Mouse (Mus musculus): ENCODE measurements around the gene Fam207a. TPM values are rescaled to one million over a fixed set of nuclear protein-coding genes. Genes with fewer than 3 reads are reported as not detected.

The Fam207a gene
- polyA plus RNA-seq, 1 experiment from 2014 or later = 43.8 TPM

DNA sequence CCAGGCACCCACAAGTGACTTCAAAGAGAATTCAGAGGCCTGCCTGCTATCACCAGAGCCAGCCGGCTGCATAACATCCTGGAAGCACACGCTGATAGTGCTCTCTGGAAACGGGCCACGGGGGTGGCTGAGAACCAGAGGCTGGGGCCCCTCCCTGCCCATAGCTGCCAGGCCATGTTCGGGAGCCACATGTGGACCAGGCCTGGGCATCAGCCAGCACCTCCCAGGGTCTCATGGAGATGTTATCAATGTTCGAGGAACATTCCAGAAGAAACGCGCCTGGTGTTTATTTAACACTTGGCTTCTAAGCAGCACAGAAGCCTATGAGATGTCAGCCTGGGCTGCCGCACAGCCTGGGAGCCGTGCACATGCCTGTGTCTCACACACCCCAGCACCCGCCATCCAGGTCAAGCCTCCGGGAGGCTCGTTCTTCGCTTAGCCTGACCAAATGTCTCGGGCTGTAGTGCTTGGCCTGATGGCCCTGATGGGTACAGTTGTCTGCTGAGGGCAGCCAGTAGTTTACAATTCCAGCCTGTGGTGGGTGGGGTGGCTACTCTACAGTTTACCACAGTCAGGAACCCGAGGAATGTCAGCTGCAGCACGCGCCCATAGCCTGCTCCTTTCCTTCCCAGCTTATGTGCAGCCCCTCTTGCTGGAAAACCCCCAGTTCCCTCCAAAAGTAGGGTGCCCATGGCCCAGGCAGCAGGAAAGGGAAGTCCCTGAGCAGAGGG, 31.2 kb downstream of the Fam207a start:
- WGBS = 36% methylated on average over 18 of the region's 18 CpGs
- H3K27me3 ChIP-seq (ENCODE audit: control insufficient read depth, insufficient read depth, low read length) = no peaks in the 10 kb centered on the region
- peaks cover 12% of the 10 kb centered on the region; the same call in 1 of the 2 replicates for H3K36me3 ChIP-seq (ENCODE audit: control insufficient read depth, insufficient read depth, low read length)
- H3K4me3 ChIP-seq (ENCODE audit: low read depth, low read length) = no peak overlapping the region
- no peaks in the 10 kb centered on the region for H3K4me1 ChIP-seq (ENCODE audit: control insufficient read depth, insufficient read depth, low read length)
- no peak overlapping the region for H3K4me2 ChIP-seq (ENCODE audit: low read depth, severe bottlenecking)
- H3K27ac ChIP-seq (replicated peaks; ENCODE audit: low read depth, low read length) = no peak overlapping the region
- no peak for DNase-seq (ENCODE audit: low spot score)
- H3K9me3 ChIP-seq (ENCODE audit: control insufficient read depth, low read length) = no peaks in the 10 kb centered on the region
- ATAC-seq (ENCODE audit: insufficient number of reproducible peaks, low FRiP score, low TSS enrichment, low read depth) = peak; percentile 31; the same call in 1 of the 2 replicates
- H3K9ac ChIP-seq (ENCODE audit: low read length) = no peak overlapping the region

DNA sequence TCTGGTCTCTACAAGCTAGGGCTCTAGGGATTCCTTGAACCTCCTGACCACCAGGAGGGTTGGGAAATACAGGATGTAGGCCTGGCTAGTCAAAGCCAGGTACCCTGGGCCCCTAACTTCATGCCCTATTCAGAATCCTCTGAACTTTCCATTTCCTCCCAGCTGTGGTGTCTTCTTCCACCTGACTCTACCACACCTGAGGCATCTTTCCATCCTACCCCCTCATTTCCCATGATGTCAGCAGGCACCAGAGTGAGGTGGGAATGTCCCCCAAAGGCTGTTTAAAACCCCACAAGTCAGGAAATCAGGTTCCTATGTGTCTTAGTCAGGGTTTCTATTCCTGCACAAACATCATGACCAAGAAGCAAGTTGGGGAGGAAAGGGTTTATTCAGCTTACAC, 33.8 kb downstream of the Fam207a start:
- H3K4me2 ChIP-seq (ENCODE audit: low read depth, severe bottlenecking) = no peak overlapping the region
- no peaks in the 10 kb centered on the region for H3K36me3 ChIP-seq (ENCODE audit: control insufficient read depth, insufficient read depth, low read length)
- no peaks in the 10 kb centered on the region for H3K27me3 ChIP-seq (ENCODE audit: control insufficient read depth, insufficient read depth, low read length)
- DNase-seq (ENCODE audit: low spot score) (no peak), ATAC-seq (ENCODE audit: insufficient number of reproducible peaks, low FRiP score, low TSS enrichment, low read depth) (no peak)
- no peak overlapping the region for H3K9ac ChIP-seq (ENCODE audit: low read length)
- no peak overlapping the region for H3K4me3 ChIP-seq (ENCODE audit: low read depth, low read length)
- H3K4me1 ChIP-seq (ENCODE audit: control insufficient read depth, insufficient read depth, low read length) = no peaks in the 10 kb centered on the region
- H3K27ac ChIP-seq (replicated peaks; ENCODE audit: low read depth, low read length) = no peak overlapping the region
- no peaks in the 10 kb centered on the region for H3K9me3 ChIP-seq (ENCODE audit: control insufficient read depth, low read length)

DNA sequence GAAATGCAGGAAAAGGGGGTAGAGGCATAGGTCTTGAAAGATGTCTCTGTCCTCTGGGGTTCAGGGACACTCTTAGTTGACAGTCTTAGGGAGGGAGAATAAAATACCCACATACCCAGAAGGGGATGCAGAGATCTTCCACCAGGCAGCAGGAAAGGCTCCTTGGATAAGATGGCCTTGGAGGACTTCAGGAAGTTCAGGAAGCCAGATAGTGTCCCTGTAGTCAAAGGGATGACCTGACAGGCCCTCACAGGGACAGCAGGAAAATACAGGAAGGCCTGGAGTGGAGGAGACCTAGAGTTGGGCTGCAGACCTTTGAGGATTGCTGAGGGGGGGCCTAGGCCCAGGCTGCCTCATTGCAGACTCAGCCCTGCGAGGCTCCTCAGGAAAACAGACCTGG, 35.6 kb downstream of the Fam207a start:
- ATAC-seq (ENCODE audit: insufficient number of reproducible peaks, low FRiP score, low TSS enrichment, low read depth) = no peak

DNA sequence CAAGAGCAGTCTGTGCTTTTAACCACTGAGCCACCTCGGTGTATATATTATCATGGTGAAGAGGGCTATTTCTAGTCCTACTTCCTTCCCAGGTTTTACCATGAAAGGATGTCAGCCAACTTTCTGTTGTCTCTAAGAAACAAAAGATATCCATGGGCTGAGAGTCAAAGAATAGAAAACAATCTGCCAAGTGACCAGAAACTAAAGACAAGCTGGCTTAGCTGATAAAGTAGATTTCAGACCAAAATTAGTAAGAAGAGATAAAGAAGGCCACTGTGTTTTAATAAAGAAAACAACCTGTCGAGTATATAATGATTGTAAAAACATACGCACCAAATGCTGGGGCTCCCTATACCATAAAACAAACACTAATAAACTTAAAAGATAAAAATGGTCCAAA, 38.7 kb downstream of the Fam207a start:
- Histone ChIP-seq H3K27ac (replicated peaks; ENCODE audit: low read depth, low read length) (no peak overlapping the region), H3K9me3 (ENCODE audit: control insufficient read depth, low read length) (no peaks in the 10 kb centered on the region), H3K9ac (ENCODE audit: low read length) (no peak overlapping the region), H3K4me3 (ENCODE audit: low read depth, low read length) (no peak overlapping the region), H3K4me1 (ENCODE audit: control insufficient read depth, insufficient read depth, low read length) (0 out of 2 replicates have a peak, but pooled peaks cover 2% of the 10 kb centered on the region), H3K36me3 (ENCODE audit: control insufficient read depth, insufficient read depth, low read length) (no peaks in the 10 kb centered on the region), H3K4me2 (ENCODE audit: low read depth, severe bottlenecking) (no peak overlapping the region), H3K27me3 (ENCODE audit: control insufficient read depth, insufficient read depth, low read length) (no peaks in the 10 kb centered on the region)
- DNase-seq (ENCODE audit: low spot score) = no peak
- 89% methylated on average over 3 of the region's 3 CpGs for WGBS
- ATAC-seq (ENCODE audit: insufficient number of reproducible peaks, low FRiP score, low TSS enrichment, low read depth) = no peak

More for the DNA sequence above, 35.6 kb downstream of the Fam207a start:
- no peaks in the 10 kb centered on the region for H3K36me3 ChIP-seq (ENCODE audit: control insufficient read depth, insufficient read depth, low read length)
- DNase-seq (ENCODE audit: low spot score) = no peak
- no peak overlapping the region for H3K9ac ChIP-seq (ENCODE audit: low read length)
- H3K4me3 ChIP-seq (ENCODE audit: low read depth, low read length) = no peak overlapping the region
- no peaks in the 10 kb centered on the region for H3K27me3 ChIP-seq (ENCODE audit: control insufficient read depth, insufficient read depth, low read length)
- H3K4me2 ChIP-seq (ENCODE audit: low read depth, severe bottlenecking) = no peak overlapping the region
- no peak overlapping the region for H3K27ac ChIP-seq (replicated peaks; ENCODE audit: low read depth, low read length)
- WGBS = 88% methylated on average over 1 of the region's 1 CpGs
- no peaks in the 10 kb centered on the region for H3K9me3 ChIP-seq (ENCODE audit: control insufficient read depth, low read length)
- 0 out of 2 replicates have a peak, but pooled peaks cover 2% of the 10 kb centered on the region for H3K4me1 ChIP-seq (ENCODE audit: control insufficient read depth, insufficient read depth, low read length)

DNA sequence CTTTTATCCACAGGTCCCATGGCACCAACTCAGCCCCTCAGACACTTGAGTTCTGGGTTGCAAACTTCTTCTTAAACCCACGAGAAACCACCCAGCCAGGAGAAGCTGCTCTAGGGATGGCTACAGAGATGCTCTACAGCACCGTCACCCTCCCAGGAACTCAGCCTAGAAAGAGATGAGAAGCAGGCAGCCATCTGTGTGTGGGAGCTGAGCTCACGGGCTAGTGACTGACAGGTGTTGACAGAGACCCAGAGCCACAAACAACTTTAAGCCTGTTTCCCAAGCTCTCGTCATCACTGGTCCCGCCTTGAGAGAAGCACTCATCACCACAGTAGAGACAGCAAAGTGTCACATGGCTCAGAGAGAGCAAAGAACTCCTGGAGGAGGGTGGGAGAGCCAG, 43.4 kb downstream of the Fam207a start:
- Histone ChIP-seq H3K36me3 (ENCODE audit: control insufficient read depth, insufficient read depth, low read length) (no peaks in the 10 kb centered on the region), H3K4me1 (ENCODE audit: control insufficient read depth, insufficient read depth, low read length) (0 out of 2 replicates have a peak, but pooled peaks cover 2% of the 10 kb centered on the region), H3K4me3 (ENCODE audit: low read depth, low read length) (no peak overlapping the region), H3K9ac (ENCODE audit: low read length) (no peak overlapping the region), H3K27me3 (ENCODE audit: control insufficient read depth, insufficient read depth, low read length) (no peaks in the 10 kb centered on the region), H3K9me3 (ENCODE audit: control insufficient read depth, low read length) (no peaks in the 10 kb centered on the region), H3K4me2 (ENCODE audit: low read depth, severe bottlenecking) (no peak overlapping the region), H3K27ac (replicated peaks; ENCODE audit: low read depth, low read length) (no peak overlapping the region)
- no peak for ATAC-seq (ENCODE audit: insufficient number of reproducible peaks, low FRiP score, low TSS enrichment, low read depth)
- 71% methylated on average over 5 of the region's 5 CpGs for WGBS
- no peak for DNase-seq (ENCODE audit: low spot score)

DNA sequence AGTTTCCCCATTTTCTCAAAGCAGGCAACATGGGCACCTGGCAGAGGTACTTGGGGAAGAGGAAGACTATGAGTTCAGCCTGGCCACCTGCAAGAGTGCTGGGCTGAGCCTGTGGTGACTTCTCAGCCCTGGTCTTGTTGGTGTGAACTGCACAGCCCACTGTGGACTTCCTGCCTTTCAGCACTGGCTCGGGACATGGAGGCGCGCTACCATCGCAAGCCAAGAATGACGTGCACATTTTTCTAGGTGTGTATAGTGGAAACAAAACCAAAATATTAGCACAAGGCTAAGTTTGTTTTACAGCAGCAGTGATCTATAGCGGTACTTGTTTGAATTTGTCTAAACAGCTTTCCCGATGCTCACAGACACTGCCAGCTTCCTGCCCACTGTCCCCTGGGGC, 44.1 kb downstream of the Fam207a start:
- H3K36me3 ChIP-seq (ENCODE audit: control insufficient read depth, insufficient read depth, low read length) = no peaks in the 10 kb centered on the region
- no peak overlapping the region for H3K27ac ChIP-seq (replicated peaks; ENCODE audit: low read depth, low read length)
- H3K9ac ChIP-seq (ENCODE audit: low read length) = no peak overlapping the region
- 0 out of 2 replicates have a peak, but pooled peaks cover 2% of the 10 kb centered on the region for H3K4me1 ChIP-seq (ENCODE audit: control insufficient read depth, insufficient read depth, low read length)
- H3K9me3 ChIP-seq (ENCODE audit: control insufficient read depth, low read length) = no peaks in the 10 kb centered on the region
- no peak overlapping the region for H3K4me3 ChIP-seq (ENCODE audit: low read depth, low read length)
- WGBS = 91% methylated on average over 7 of the region's 7 CpGs
- ATAC-seq (ENCODE audit: insufficient number of reproducible peaks, low FRiP score, low TSS enrichment, low read depth) (no peak), DNase-seq (ENCODE audit: low spot score) (no peak)
- H3K4me2 ChIP-seq (ENCODE audit: low read depth, severe bottlenecking) = no peak overlapping the region
- no peaks in the 10 kb centered on the region for H3K27me3 ChIP-seq (ENCODE audit: control insufficient read depth, insufficient read depth, low read length)

DNA sequence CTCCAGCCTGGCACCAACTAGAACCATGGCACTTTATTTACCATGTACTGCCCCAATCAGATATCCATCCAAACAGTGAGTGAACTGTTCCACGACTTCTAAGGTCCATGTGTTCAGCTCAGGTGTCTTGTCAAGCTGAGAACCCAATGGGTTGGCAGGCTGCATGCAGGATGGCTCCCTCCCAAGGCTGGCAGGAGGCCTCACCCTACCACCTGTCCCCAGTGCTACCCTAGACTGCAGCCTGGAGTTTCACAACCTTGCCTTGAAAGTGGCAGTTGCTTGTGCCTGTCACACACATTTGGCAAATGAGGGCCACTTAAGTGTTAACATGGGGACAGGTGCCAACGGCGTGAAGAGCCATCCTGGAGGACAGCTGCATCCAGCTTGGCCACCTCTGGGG, 44.8 kb downstream of the Fam207a start:
- Histone ChIP-seq H3K36me3 (ENCODE audit: control insufficient read depth, insufficient read depth, low read length) (no peaks in the 10 kb centered on the region), H3K4me2 (ENCODE audit: low read depth, severe bottlenecking) (no peak overlapping the region), H3K9me3 (ENCODE audit: control insufficient read depth, low read length) (no peaks in the 10 kb centered on the region), H3K4me3 (ENCODE audit: low read depth, low read length) (no peak overlapping the region), H3K4me1 (ENCODE audit: control insufficient read depth, insufficient read depth, low read length) (0 out of 2 replicates have a peak, but pooled peaks cover 2% of the 10 kb centered on the region), H3K27ac (replicated peaks; ENCODE audit: low read depth, low read length) (no peak overlapping the region), H3K9ac (ENCODE audit: low read length) (no peak overlapping the region), H3K27me3 (ENCODE audit: control insufficient read depth, insufficient read depth, low read length) (no peaks in the 10 kb centered on the region)
- WGBS = 75% methylated on average over 3 of the region's 3 CpGs
- ATAC-seq (ENCODE audit: insufficient number of reproducible peaks, low FRiP score, low TSS enrichment, low read depth) (no peak), DNase-seq (ENCODE audit: low spot score) (no peak)

DNA sequence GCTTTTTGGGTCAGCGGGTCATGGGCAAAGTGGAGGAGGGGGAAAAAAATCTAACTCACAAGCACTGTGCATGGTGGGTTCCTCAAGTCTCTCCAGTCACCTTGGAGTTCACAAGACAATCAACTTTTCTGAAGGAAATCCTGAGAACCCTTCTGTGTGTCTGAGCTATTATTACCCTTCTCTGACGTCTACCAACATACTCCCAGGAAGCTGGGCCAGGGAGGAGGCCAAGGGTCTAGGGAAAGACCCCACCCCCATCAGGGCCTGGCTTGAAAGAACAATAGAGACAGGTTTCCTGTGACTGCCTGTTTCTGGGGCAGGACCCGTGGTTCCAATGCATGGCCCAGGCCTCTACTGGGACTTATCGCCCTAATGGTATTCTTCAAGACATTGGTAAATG, 46.9 kb downstream of the Fam207a start:
- 78% methylated on average over 4 of the region's 4 CpGs for WGBS
- Histone ChIP-seq H3K9ac (ENCODE audit: low read length) (no peak overlapping the region), H3K4me3 (ENCODE audit: low read depth, low read length) (no peak overlapping the region), H3K27me3 (ENCODE audit: control insufficient read depth, insufficient read depth, low read length) (no peaks in the 10 kb centered on the region), H3K9me3 (ENCODE audit: control insufficient read depth, low read length) (no peaks in the 10 kb centered on the region), H3K4me1 (ENCODE audit: control insufficient read depth, insufficient read depth, low read length) (no peaks in the 10 kb centered on the region), H3K36me3 (ENCODE audit: control insufficient read depth, insufficient read depth, low read length) (no peaks in the 10 kb centered on the region), H3K4me2 (ENCODE audit: low read depth, severe bottlenecking) (no peak overlapping the region), H3K27ac (replicated peaks; ENCODE audit: low read depth, low read length) (no peak overlapping the region)
- DNase-seq (ENCODE audit: low spot score) (no peak), ATAC-seq (ENCODE audit: insufficient number of reproducible peaks, low FRiP score, low TSS enrichment, low read depth) (no peak)

DNA sequence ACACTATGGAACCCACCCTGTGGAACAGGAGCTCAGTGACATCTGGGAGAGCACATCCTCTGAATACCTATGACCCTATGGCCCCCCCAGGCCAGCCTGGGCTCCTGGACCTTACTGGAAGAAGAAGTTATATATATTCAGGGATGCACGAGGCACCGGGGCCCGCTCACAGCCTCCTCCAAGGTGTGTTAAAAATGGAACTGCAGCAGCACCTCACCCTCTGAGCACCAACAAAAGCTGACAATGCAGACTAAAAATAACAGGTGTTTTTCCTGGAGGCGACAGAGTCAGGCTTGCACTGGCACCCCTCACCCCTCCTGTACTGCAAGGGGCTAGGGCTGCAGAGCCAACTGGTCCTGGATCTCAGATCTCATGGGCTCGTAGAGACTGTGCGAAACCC, 48.2 kb downstream of the Fam207a start:
- Histone ChIP-seq H3K4me3 (ENCODE audit: low read depth, low read length) (no peak overlapping the region), H3K27me3 (ENCODE audit: control insufficient read depth, insufficient read depth, low read length) (no peaks in the 10 kb centered on the region), H3K9me3 (ENCODE audit: control insufficient read depth, low read length) (no peaks in the 10 kb centered on the region), H3K9ac (ENCODE audit: low read length) (no peak overlapping the region), H3K27ac (replicated peaks; ENCODE audit: low read depth, low read length) (no peak overlapping the region), H3K4me2 (ENCODE audit: low read depth, severe bottlenecking) (no peak overlapping the region), H3K4me1 (ENCODE audit: control insufficient read depth, insufficient read depth, low read length) (no peaks in the 10 kb centered on the region), H3K36me3 (ENCODE audit: control insufficient read depth, insufficient read depth, low read length) (no peaks in the 10 kb centered on the region)
- WGBS = 81% methylated on average over 6 of the region's 6 CpGs
- ATAC-seq (ENCODE audit: insufficient number of reproducible peaks, low FRiP score, low TSS enrichment, low read depth) (no peak), DNase-seq (ENCODE audit: low spot score) (no peak)

Measured in limb, embryonic 11.5 days (tissue).